Mouse (Mus musculus) embryonic fibroblast, embryonic 13.5 days (primary cell): ENCODE measurements around the gene Gpr15.

Experiments used
- CTCF ChIP-seq: IDR thresholded peaks from 2 replicates; pipeline ENCODE4 v1.5.1; 2011; ENCODE audit warnings: mild to moderate bottlenecking, control low read depth, low read length, moderate library complexity, borderline replicate concordance; ENCODE audit not compliant: insufficient read depth
- POLR2A ChIP-seq: IDR thresholded peaks from 2 replicates; pipeline ENCODE4 v1.6.1; 2011; ENCODE audit warnings: low read depth, mild to moderate bottlenecking, control low read depth, low read length, moderate library complexity

- TF ChIP-seq CTCF (no peak), POLR2A (no peak)
Observed at GRCm38 (mm10) chr16:58670643-58671042, 48.2 kb downstream of the Gpr15 start.
